Mouse (Mus musculus): ENCODE results near the gene Tomm6.

Tomm6 gene

GRCm38 (mm10) chr17:47695337-47695710 is 7.1 kb upstream of the Tomm6 start:
- DNase-seq (ENCODE audit: extremely low read depth, insufficient read length, low spot score) = no peak

GRCm38 (mm10) chr17:47694503-47695336 is 6.5 kb upstream of the Tomm6 start, which contains the start of gene Prickle4:
Gene Prickle4, minus strand, starts transcription at chr17:47694736.
- peak; percentile 78 for DNase-seq (ENCODE audit: extremely low read depth, insufficient read length, low spot score)

GRCm38 (mm10) chr17:47694442-47694502 is 6.1 kb upstream of the Tomm6 start, which contains the start of gene Gm21981:
Gene Gm21981, minus strand, starts transcription at chr17:47694455.
- no peak for DNase-seq (ENCODE audit: extremely low read depth, insufficient read length, low spot score)

- no peak for DNase-seq (ENCODE audit: extremely low read depth, insufficient read length, low spot score)
Observed at GRCm38 (mm10) chr17:47693671-47694441, 5.7 kb upstream of the Tomm6 start.

GRCm38 (mm10) chr17:47691650-47692049 is 3.5 kb upstream of the Tomm6 start:
- no peak for DNase-seq (ENCODE audit: extremely low read depth, insufficient read length, low spot score)

GRCm38 (mm10) chr17:47689894-47690293 is 1.7 kb upstream of the Tomm6 start:
- DNase-seq (ENCODE audit: extremely low read depth, insufficient read length, low spot score) = no peak

- DNase-seq (ENCODE audit: extremely low read depth, insufficient read length, low spot score) = no peak
Observed at GRCm38 (mm10) chr17:47688608-47689575, 706 bp upstream of the Tomm6 start, which contains the start of gene Frs3. Gene Frs3, plus strand, starts transcription at chr17:47689030.

- DNase-seq (ENCODE audit: extremely low read depth, insufficient read length, low spot score) = peak; percentile 99
Observed at GRCm38 (mm10) chr17:47687409-47688343, 510 bp downstream of the Tomm6 start.

GRCm38 (mm10) chr17:47682836-47683235 is 5.3 kb downstream of the Tomm6 start:
- DNase-seq (ENCODE audit: extremely low read depth, insufficient read length, low spot score) = no peak

- no peak for DNase-seq (ENCODE audit: extremely low read depth, insufficient read length, low spot score)
Observed at GRCm38 (mm10) chr17:47678702-47679101, 9.5 kb downstream of the Tomm6 start.

GRCm38 (mm10) chr17:47678238-47678637 is 9.9 kb downstream of the Tomm6 start:
- no peak for DNase-seq (ENCODE audit: extremely low read depth, insufficient read length, low spot score)

GRCm38 (mm10) chr17:47676581-47676980 is 11.6 kb downstream of the Tomm6 start:
- DNase-seq (ENCODE audit: extremely low read depth, insufficient read length, low spot score) = no peak

GRCm38 (mm10) chr17:47672311-47673111 is 15.7 kb downstream of the Tomm6 start:
- DNase-seq (ENCODE audit: extremely low read depth, insufficient read length, low spot score) = no peak

GRCm38 (mm10) chr17:47671988-47672310 is 16.2 kb downstream of the Tomm6 start:
- DNase-seq (ENCODE audit: extremely low read depth, insufficient read length, low spot score) = no peak

GRCm38 (mm10) chr17:47669166-47669565 is 19.0 kb downstream of the Tomm6 start:
- DNase-seq (ENCODE audit: extremely low read depth, insufficient read length, low spot score) = no peak

GRCm38 (mm10) chr17:47664474-47664873 is 23.7 kb downstream of the Tomm6 start:
- no peak for DNase-seq (ENCODE audit: extremely low read depth, insufficient read length, low spot score)

- DNase-seq (ENCODE audit: extremely low read depth, insufficient read length, low spot score) = no peak
Observed at GRCm38 (mm10) chr17:47663009-47663713, 25.0 kb downstream of the Tomm6 start.

GRCm38 (mm10) chr17:47658741-47659243 is 29.4 kb downstream of the Tomm6 start:
- DNase-seq (ENCODE audit: extremely low read depth, insufficient read length, low spot score) = no peak

- DNase-seq (ENCODE audit: extremely low read depth, insufficient read length, low spot score) = no peak
Observed at GRCm38 (mm10) chr17:47657901-47658300, 30.3 kb downstream of the Tomm6 start.

Data from 3134 (cell line).